Mouse (Mus musculus) cerebellum, postnatal 4 days (tissue): ENCODE measurements around the gene Plxna2.

Experiments used
- DNase-seq, 2 experiments: peaks; one replicate each; pipeline ENCODE4 v3.0.0; 2022; ENCODE audit warnings: low spot score in 2 of 2, mixed read lengths in 1 of 2

Plxna2 gene

DNA sequence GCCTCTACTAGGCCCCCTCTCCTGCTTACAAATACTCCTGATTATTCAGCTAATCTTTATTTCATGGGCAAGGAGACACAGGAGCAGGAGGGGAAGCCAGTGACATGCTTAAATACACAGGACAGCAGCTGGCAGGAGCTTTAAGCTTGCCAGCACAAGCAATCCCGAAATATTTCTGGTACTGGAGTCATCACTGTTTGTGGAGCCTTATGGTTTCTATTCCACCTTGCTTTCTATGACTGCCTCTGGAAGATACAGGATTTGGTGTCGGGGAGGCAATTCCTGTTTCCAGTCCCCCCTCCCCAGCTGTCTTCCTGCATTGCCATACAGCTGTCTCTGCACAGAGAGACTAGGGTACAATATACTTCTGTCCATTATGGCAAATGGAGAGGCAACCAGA, 4.7 kb downstream of the Plxna2 start:
- no peak for DNase-seq

DNA sequence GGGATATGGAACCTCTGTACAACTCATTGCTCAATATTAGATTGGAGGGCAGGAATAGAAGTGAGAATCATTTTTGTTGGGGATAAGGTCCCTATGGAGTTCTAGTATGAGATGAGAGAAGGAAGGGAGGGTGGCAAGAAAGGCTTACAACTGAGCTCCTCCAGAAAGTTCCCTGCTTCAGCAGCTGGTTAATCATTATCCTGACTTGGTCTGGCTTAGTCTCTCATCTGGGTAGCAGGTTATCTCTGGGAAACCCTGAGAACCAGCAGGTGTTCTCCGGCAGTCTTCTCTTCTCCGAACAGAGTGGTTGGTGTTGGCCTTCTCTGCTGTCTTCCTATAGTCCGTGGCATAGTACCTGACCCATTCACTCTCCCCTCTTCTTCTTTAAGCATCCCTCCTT, 5.6 kb downstream of the Plxna2 start:
- no peak for DNase-seq

GRCm38 (mm10) chr1:194624411-194624810, 6.4 kb downstream of the Plxna2 start:
- no peak for DNase-seq

DNA sequence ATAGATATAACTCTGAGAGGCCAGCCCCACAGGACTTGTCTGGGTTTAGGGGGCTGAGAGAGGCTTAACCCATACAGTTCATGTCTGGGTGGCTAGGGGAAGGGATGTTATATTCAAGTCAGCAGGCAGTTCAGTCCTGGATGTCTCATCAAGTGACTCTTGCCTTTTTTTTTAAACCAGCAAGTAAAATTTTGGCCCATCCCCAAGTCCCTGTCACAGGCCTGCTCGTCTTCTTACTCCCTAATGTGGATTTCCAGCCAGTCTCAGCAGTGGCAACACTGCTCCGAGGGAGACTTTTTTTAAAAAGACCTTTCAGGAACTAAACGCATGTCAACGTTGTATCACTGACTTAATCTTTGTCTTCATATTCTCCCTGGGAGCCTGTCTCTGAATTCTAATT, 7.0 kb downstream of the Plxna2 start:
- no peak for DNase-seq

GRCm38 (mm10) chr1:194626109-194626508, 8.1 kb downstream of the Plxna2 start:
- DNase-seq: no peak

- no peak for DNase-seq
These were observed 9.3 kb downstream of the Plxna2 start for GRCm38 (mm10) chr1:194627286-194627685.

DNA sequence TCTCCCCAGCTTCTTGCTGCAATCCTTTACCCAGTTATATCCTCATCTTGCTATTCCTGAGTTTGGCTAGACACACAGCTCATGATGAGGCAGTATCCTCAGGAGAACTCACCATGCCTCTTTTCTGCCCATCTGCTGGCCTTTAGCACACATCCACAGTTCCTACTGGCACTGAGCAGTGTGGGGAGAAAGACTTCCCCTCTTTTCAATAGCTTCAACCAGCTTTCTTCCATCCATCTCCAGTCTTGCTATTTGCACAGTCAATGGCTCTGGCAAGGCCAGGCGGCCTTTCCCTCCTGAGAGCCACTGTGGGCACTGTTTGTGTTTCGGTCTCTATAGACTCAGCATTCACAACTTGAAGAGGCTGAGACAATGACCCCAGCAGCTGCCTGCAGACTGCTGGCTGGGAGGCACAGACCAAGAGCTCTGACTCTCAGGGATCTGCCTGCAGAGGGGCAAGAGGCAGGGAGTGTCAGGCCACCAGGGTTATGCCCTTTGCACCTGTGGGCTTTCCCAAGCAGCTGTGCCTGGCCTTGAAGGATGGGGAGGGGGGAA, 11.2 kb downstream of the Plxna2 start:
- no peak for DNase-seq

DNA sequence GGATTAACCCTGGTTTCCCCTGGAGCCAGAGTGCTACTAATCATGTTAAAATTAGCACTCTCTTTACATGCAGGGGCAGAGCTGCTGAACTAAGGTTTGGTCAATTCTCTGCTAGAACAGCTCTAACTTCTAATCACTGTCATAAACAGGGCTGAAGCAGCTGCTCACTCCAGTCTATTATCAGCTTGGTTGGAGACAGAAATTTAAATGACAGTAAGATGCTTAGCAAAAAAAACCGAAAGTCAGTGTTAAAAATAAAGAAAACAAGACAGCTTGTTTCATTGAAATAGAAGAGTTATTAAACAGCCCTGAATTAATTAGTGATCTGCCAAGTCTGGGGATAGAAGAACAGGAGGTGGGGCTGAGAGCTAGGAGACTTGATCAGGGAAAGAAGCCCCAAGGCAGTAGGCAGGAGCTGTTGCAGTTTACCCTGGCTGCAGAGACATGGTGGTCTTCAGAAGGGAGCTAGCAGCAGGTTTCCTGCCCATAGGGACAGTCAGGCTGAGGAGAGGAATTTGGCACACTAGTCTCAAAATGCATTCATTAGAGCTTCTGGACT, 12.6 kb downstream of the Plxna2 start:
- no peak for DNase-seq

- DNase-seq: no peak
These were observed 13.6 kb downstream of the Plxna2 start for GRCm38 (mm10) chr1:194631574-194631973.

GRCm38 (mm10) chr1:194632029-194632428, 14.0 kb downstream of the Plxna2 start:
- no peak for DNase-seq

GRCm38 (mm10) chr1:194635411-194635810, 17.4 kb downstream of the Plxna2 start:
- no peak for DNase-seq

DNA sequence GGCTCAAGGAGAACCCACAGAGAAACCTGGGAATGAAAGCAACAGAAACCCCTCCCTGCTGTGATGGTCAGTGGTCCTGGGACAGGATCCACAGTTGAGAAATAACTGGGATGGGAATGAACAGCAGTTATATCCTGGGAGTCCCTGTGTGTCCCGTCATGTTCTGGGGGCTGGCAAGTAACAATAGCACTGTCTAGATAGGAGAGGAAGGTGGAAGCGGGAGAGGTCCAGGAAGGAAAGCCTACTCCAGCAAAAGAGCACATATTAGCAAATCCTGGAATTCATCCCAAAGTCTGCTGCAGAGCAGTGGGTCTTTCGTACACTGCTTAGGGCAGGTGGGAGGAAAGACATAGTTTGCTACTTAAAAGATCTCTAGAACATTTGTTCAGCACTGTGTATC, 17.9 kb downstream of the Plxna2 start:
- no peak for DNase-seq

DNA sequence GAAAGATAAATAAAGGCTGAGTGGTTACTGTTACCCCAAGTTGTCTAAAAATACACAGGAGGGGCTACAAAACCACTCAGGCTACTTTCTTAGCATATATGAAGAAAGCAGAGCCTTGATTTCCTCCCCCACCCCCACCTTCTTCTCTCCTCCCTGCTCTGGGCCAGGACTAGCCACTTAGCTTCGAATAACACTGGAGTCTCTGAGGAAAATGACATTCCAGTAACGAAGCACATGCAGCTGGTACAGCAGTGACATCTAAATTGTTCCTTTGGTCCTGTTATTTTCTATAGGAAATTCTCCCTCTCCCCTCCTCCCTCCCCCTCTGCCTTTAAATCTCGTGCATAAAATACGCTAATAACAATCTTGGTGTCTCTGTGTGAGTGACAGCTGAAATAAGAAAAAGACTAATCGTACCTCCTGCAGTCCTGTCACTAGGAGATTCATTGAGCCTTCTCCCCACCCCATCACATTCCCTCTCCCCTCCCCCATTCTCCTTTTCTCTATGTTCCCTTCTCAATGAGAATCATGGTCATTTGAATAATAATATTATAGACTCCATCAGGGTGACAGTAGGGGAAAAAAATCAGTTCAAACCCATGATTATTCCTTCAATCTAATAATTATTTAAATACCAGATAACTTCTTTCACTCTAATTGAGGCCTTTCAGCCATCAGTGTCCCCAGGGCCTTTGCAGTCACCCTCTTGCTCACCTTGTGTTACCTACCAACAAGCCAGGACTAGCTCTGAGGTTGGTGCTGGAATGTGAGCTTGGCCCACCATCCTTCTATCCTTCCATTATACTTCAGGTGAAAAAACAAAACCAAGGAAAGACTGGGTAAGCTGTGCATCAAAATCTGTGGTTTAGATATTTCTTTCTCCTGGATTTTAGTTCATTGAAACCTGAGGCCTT, 19.6 kb downstream of the Plxna2 start:
- DNase-seq: no peak

- DNase-seq: no peak
These were observed 23.7 kb downstream of the Plxna2 start for GRCm38 (mm10) chr1:194641601-194642301.

DNA sequence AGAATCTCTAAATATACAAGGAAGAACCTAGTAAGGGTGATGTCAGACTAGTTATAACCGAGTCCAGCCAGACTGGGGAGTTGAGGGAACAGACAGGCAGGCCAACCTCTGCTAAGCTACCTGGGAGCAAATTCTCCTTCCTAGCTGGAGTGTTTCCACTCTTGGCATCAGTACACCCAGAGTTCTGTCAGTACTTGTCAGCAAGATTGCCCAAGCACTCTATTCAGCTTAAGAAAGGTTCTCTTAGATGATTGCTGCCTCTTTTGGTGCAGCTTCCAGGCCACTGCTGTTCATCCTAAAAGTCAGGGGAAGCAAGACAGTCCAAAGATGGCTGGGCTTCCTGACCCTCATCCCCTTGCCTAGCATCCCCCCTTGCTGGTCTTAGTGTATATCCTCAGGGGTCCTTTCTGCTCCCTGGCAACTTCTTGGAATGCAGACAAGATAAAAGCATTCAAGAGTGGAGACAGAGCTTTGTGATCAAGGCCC, 24.3 kb downstream of the Plxna2 start:
- DNase-seq: no peak

DNA sequence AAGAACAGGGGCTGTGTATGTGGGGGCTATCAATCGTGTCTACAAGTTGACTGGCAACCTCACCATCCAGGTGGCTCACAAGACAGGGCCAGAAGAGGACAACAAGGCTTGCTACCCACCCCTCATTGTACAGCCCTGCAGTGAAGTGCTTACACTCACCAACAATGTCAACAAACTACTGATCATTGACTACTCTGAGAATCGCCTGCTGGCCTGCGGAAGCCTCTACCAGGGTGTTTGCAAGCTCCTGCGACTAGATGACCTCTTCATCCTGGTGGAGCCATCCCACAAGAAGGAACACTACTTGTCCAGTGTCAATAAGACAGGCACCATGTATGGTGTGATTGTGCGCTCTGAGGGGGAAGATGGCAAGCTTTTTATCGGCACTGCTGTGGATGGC, 25.9 kb downstream of the Plxna2 start:
- no peak for DNase-seq

GRCm38 (mm10) chr1:194645898-194646297, 27.9 kb downstream of the Plxna2 start:
- DNase-seq: no peak

DNA sequence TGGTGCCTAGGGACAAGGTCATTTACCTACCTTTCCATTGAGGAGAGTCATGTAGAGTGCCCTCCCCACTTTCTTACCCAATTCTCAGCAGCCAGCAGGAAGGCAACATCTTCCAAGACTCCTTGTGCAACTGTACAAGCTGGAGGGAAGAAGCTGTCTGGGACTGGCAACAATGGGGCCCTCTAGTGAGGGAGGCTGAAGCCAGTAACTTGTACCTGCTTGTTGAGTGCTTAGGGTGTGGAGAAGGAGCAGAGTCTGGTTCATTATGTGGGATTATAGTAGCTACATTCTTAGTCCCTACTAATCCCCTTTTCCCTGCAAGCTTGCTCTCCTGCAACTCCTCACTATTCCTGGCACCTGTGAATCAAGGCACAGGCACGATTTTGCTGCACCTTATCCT, 32.1 kb downstream of the Plxna2 start:
- DNase-seq: no peak

DNA sequence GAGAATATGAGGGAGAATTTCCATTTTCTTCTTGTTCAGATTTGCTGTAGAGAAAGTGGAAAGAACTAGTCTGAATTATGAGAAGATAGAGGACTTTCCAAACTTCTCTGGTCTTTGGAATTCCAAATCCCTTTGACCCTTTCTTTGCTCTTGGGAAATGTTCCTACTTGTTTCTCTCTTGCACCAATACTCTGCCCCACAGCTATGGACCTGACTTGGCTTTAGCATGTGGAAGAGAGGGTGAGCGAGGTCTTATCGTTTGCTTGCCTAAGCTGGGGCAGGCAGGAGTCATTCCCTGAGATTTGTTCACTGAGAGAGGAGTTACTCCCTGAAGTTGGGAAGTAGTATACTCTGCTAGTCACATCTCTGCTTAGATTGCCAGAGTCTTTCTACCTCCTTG, 32.5 kb downstream of the Plxna2 start:
- DNase-seq: no peak

DNA sequence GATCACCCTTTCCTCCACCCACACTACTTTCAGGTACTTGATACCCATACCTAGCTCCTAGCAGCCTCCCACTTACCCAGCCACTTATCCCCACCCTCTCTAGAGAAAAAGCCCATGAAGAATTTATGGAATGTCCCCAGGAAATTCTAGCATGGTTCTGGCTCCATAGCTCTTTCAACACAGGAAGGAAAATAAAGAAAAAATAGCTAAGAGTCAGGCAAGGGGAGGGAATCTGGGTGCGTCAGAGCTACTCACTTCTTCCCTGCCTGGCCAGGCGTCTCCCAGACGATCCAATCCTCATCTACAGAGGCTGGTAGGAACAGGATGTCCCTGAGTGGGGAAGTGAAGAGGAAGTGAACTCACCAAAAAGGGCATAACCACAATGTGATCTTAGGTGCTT, 34.0 kb downstream of the Plxna2 start:
- no peak for DNase-seq

DNA sequence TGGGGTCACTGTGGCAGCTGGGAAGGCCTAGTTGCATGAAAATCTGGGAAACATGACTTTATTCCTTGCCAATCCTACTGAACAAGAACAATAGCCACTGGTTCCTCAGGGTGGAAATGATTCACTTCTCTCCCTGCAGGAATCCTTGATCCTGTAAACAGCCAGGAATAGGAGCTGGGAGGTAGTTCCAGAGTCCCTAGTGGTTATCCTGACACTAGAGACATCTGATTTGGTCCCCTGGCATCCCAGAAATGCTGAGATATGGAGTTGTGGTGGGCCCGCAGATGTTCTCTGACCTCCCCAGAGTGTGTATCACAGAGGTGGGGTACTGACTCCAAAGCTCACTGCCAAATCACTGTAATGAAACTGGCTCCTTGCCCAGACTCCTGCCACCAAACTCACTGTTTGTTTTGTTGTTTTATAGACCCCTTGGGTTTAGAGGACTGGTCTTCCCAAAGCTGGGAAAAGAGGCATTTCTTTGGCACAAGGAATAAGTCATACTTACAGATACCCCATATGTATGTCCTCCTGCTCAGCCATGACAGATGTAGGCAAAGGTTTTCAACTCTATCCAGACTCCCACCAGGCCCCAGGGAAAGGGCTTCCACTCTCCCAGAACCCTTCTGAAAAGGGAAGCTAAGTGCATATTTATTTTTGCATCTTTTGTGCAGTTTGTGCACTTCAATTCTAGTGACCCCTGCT, 40.6 kb downstream of the Plxna2 start:
- DNase-seq: no peak
